Mouse (Mus musculus): ENCODE data around the gene Vash1.

DNA sequence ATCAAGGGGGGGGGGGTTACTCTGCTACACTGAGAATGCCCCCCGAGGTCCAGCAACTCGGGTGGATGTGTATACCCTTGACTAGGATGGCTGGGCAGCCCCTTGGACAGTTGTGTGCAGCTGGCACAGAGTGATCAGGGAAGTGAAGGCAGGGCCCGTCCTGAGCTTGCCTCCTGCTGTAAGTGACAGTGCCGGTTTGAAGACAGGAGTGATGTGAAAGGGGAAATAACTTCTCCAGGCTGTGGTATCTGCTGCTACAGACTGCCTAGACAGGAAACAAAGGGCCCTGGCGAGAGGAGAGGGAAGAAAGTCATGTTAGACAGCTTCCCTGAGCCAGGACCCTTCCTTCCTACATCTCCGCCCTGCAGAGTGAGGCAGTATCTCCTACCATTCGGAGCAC is 5.2 kb downstream of the Vash1 start:
- TF ChIP-seq CTCF (IDR thresholded peaks at IDR 0.05; ENCODE audit: low read depth, low read length), result no peak
- no peak for TF ChIP-seq POLR2A (IDR thresholded peaks at IDR 0.05; ENCODE audit: extremely low read depth, insufficient read depth, low read length)
